In genomic region chr19:46905383-46905782, GRCm38 (mm10) we compare ENCODE assay signal across 16 mouse cellular contexts.
DNase-seq lines count a peak whose midpoint lies in the region; ATAC-seq lines count a peak whose summit lies in the region.
"Had no signal": no experiment of that assay in that cellular context is flagged by ENCODE, and none has a peak within 500 bp of the region (broad histone marks: within the 10 kb centered on the region; RNA-seq: fewer than 3 reads in every experiment).

No protein-coding gene starts in this region.

- H3K4me1 ChIP-seq in megakaryocyte, embryonic 14.5 days: peaks cover 85% of the 10 kb centered on the region

- peak; percentile 59 for DNase-seq in c-Kit-negative CD71-positive TER-119-positive erythroid progenitor cells, embryonic 14.5 days (ENCODE audit: low read depth, low spot score)
- DNase-seq in adrenal gland, adult 2 months: no peak
- no peak for DNase-seq in neural tube, embryonic 10.5 days (ENCODE audit: extremely low spot score, low spot score)
- DNase-seq: adrenal gland, postnatal 25 days; cerebellum, adult 8-10 months; forebrain, postnatal 0 days; kidney, adult 11 months; thymus, postnatal 36 days had no signal

- no peaks in the 10 kb centered on the region for H3K9me3 ChIP-seq in megakaryocyte, embryonic 14.5 days
- H3K9me3 ChIP-seq: embryonic facial prominence, embryonic 12.5 days; heart, embryonic 13.5 days had no signal

- peaks cover 58% of the 10 kb centered on the region for H3K36me3 ChIP-seq in megakaryocyte, embryonic 14.5 days (replicated peaks; ENCODE audit: low read length)
- H3K36me3 ChIP-seq: embryonic facial prominence, embryonic 12.5 days had no signal

- no peak for ATAC-seq in megakaryocyte, adult 5-6 weeks (ENCODE audit: poor library complexity, severe bottlenecking)
- ATAC-seq in erythroid progenitor cell, adult 5-6 weeks (replicated peaks; ENCODE audit: low FRiP score, poor library complexity, severe bottlenecking): peak; percentile 88
- ATAC-seq in megakaryocyte progenitor cell, adult 5-6 weeks (replicated peaks; ENCODE audit: poor library complexity): peak; percentile 78
- ATAC-seq: activated CD4-positive, CD25-positive, alpha-beta regulatory T cell, adult 4 months; forebrain, postnatal 0 days; lung, postnatal 0 days had no signal

- H3K4me3 ChIP-seq in megakaryocyte, embryonic 14.5 days (replicated peaks): peak overlapping the region; percentile 36
- H3K4me3 ChIP-seq: embryonic facial prominence, embryonic 12.5 days; heart, embryonic 13.5 days had no signal

- H3K27me3 ChIP-seq in megakaryocyte, embryonic 14.5 days (replicated peaks): no peaks in the 10 kb centered on the region
- H3K27me3 ChIP-seq: embryonic facial prominence, embryonic 12.5 days; heart, embryonic 13.5 days had no signal
